Mouse (Mus musculus): ENCODE data around the gene Vmn1r101.
"Not testable (repeated sequence)": the region's sequence is repeated elsewhere in the genome, so short reads cannot be mapped to it uniquely, and the experiment has no call there.

The Vmn1r101 gene

DNA sequence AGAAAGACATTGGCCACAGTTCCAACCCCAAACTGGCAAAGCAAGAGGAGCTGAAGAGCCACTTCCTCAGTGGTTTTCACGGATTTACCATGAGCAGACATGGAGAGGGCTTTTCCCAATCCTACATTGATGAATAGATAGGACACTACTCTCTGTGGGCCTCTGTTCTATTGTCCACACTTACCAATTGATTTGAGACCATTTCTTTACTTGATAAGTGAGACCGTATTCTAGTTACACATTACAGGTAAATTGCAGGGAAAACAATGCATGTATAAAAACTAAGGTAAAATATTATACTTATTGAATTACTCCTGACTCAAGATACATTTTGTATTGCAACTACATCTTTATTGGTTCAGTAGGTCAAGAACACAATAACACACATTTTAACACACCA is at the start of gene Vmn1r101:
Gene Vmn1r101 (minus strand): TSS at position 101 of the 400 bp plus-strand sequence.
- not testable (repeated sequence) for DNase-seq (ENCODE audit: low read depth in 1 of 2, low spot score in 2 of 2)

GRCm38 (mm10) chr7:20474825-20475224 is 32.4 kb upstream of the Vmn1r101 start, which contains the start of gene Gm10670:
TSS of gene Gm10670 (minus strand) at chr7:20474925.
- not testable (repeated sequence) for DNase-seq (ENCODE audit: low read depth in 1 of 2, low spot score in 2 of 2)

- not testable (repeated sequence) for DNase-seq (ENCODE audit: low read depth in 1 of 2, low spot score in 2 of 2)
These were observed 24.8 kb downstream of the Vmn1r101 start, which contains the start of gene Vmn1r100 for GRCm38 (mm10) chr7:20417642-20418041. TSS of gene Vmn1r100 (plus strand) at chr7:20417942.
